Mouse (Mus musculus): ENCODE data around the gene Myo1g.

Myo1g gene

DNA sequence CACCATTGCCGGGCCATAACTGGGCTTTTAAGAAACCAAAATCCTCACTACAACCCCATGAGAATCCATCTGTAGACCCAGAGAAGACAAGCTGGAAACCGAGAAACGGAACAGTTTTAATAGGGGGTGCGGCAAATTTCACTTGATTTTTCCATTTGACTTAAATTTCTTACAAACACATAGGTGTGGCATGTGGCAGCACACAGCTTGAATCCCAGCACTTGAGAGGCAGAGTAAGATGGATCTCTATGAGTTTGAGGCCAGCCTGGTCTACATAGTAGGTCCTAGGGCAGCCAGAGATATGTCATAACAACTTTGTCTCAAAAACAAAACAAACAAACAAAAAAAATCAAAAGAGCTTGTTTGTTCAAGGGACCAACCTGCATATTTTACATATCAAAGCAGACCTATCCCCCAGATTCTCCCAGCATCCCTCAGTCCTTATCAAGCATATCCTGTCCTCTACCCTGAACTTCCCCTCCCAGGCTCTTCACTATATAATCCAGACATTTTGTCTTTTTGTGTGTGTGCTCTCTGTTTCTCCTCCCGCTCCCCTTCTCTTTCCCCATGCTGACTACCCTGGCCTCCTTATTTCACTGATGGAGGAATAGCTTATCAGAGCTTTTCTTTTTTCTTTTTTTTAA is 32.6 kb downstream of the Myo1g start:
- no peak for DNase-seq (ENCODE audit: low spot score in 2 of 2)

DNA sequence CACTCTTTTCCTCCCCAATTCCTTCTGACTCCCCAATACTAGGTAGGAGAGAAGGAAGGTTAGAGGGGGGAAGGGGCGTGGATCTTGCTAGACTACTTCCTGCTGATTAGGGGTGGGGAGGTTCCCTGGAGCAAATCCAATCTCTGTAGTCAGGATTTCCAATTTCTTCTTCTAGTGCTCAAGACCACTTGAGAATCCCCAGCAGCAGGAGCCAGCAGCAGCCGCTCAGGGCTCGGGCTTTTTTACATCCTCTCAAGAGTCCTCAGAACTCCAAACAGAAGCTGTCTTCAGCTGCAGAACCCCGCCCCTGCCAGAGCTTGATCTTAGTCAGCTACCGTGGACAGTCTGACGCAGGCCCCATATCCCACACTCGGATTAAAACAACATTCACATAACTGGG is 33.3 kb downstream of the Myo1g start:
- DNase-seq (ENCODE audit: low spot score in 2 of 2) = no peak

DNA sequence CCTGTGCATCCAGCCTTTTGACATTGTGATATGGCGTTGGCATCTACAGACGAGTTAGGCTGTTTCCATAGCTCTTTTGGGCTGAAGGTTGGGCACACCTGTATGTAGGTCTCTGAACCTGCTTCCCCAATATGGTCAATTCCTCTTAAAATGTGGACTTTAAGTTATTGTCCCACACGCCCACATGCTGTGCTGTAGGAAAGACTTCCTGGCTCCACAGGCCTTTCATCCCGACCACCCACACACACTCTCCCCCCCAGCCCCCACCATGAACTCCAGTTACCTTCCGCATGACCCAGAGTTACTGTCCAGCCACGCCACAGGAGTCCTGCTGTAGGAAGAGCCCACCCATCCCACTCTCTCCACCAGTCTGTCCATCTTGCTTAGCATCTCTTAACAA is 33.8 kb downstream of the Myo1g start:
- DNase-seq (ENCODE audit: low spot score in 2 of 2) = no peak

DNA sequence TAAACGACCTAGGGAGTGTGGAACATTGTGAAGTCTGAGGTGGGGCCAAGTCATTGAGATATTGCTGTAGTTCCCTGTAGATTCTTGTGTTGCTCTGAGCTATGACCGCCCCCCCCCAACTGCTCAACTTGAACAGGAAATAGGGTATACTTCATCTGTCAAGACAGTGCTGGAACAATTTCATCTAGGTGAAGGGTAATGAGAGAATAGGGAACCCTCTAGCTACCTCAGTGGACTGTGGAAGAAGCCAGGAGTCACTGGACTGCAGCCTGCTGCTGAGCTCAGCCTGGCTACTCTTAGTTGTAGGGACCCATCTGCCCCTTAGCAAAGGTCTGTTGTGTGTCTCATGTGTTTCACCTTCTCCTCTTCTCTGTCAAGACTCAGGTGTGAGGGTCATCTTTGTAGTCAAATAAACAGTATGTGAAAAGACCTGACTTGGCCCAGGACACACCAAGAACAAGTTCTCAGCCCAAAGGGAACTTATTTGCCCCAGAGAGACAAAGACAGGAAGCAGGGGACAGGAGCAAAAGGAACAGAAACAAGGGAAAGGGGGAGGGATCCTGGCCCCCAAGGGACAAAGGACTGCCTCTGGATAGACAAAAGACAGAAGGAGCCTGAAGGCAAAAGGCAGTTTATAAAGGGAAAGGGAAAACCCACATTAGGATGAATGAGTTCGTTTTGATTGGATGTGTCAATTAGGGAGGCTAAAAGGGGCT is 36.4 kb downstream of the Myo1g start:
- no peak for DNase-seq (ENCODE audit: low spot score in 2 of 2)

- DNase-seq (ENCODE audit: low spot score in 2 of 2) = no peak
Observed at GRCm38 (mm10) chr11:6483103-6483502, 37.7 kb downstream of the Myo1g start.

DNA sequence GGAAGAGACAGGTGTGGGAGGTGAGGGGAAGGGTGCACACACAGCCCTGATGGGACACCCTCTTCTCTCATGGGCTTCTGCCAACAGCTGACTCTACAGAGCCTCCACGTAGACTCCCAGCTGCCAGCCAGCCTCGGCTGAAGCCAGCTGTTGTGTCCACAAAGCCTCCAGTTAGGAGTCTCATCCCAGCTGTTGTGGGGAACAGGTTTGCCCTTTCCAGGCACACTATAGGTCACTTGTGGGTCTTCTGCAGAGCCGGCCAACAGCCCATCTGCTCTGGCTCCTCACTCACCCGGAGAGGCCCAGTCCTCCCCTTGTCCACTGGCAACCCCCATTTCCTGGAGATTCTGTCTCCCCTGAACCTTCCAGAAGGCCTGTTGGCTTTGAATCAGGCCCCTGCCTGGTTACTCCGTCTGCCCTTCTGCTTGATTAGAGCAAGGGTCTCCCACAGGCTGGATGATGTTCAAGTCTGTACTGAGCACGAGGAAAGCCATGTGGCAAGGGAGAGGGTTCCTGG is 39.0 kb downstream of the Myo1g start:
- DNase-seq (ENCODE audit: low spot score in 2 of 2) = no peak

GRCm38 (mm10) chr11:6480681-6481405 is 39.9 kb downstream of the Myo1g start:
- DNase-seq (ENCODE audit: low spot score in 2 of 2) = no peak

DNA sequence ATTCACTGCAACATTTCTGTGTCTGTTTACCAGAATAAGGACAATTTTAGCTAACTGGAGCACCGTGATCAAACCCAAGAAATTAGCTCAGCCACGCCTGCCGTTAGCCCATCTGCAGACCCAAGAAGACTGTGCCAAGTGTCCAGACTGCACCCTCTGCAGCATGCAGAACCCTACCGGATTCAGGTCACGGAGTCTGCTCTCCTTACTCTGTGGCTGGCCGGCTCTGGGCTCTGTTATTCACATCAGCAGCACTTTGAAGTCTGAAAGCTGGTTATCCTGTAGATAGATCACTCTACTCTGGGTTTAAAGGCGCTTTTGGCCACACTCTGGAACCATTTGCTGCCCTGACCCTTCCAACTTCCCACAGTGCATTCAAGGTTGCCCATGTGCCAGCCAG is 40.6 kb downstream of the Myo1g start:
- no peak for DNase-seq (ENCODE audit: low spot score in 2 of 2)

- no peak for DNase-seq (ENCODE audit: low spot score in 2 of 2)
Observed at GRCm38 (mm10) chr11:6479231-6479630, 41.5 kb downstream of the Myo1g start.

GRCm38 (mm10) chr11:6477350-6477749 is 43.4 kb downstream of the Myo1g start:
- DNase-seq (ENCODE audit: low spot score in 2 of 2) = no peak

DNA sequence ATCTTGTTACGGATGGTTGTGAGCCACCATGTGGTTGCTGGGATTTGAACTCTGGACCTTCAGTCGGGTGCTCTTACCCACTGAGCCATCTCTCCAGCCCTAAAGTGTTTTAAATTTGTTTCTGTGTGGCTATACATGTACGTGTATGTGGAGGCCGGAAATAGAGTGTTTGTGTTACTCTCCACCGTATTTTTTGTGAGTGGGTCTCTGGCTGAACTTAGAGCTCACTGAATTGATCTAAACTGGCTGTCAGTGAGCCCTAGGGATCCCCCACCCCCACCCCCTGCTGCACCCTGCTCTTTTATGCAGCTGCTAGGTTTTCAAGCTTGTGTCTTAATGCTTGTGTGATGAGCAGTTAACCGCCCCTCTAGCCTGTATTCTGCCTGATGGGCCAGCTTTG is 43.9 kb downstream of the Myo1g start:
- DNase-seq (ENCODE audit: low spot score in 2 of 2) = no peak

DNA sequence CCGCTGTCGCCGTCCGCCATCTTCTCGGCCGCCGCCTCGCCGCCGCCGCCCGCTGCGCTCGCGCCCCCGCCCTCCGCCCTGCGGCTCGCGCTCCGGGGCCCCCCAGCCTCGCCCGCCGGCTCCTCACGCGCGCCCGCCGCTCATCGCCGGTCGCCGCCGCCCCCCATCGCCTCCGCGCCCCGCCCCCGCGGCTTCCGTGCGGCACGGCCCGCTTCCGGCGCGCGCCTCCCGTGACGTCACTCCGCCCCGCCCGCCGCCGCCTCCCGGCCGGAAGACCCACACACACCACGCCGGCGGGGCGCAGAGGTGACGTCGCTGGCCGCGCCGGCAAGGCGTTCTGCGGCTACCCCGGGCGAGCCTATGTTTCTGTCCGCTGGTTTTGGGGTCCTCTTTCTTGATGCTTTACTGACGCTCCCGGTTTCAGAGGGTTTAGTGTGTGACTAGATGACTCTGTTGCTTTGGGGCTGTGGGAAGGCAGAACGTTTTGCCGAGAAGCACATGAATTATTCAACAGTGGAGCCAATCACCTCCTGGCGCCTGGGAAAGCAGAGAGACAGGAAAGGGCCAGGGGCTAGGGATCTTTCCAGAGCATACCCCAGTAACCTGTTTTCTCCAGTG is 44.8 kb downstream of the Myo1g start, which contains the start of gene Purb:
Gene Purb, minus strand, starts transcription at position 51 of the 618 bp plus-strand sequence.
- DNase-seq (ENCODE audit: low spot score in 2 of 2) = peak; percentile 88 to 90

DNA sequence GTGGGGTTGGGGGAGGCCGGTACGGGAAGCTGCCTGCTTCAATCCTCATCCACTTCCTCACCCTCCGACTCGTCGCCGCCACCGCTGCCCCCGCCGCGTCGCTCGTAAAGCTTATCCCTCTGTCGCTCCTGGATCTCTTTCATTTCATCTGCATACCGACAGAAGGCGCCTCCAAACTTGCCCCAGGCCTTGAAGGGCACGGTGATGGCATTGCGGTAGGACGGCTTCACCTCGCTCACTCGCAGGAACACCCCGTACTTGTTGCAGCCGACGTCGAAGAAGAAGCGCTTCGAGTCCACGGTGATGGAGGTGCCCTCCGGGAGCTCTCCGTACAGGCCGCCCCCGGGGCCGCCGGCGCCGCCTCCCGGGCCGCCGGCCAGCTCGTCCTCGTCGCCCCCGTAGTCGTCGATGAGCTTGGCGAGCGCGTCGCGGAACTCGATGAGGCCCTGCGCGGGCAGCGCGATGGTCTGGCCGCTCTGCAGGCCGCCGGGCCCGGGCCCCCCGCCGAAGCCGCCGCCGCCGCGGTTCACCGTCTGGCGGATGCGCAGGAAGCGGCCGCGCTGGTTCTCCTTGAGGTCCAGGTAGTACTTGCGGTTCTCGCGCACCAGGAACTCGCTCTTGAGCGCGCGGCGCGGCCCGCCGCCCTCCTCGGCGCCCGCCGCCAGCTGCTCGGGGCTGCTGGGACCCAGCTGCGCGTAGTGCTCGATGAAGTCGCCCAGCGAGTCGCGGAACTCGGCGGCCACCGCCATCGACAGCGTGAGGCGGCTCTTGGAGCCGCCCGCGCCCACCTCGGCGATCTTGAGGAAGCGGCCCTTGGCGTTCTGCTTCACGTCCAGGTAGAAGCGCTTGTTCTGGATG is 45.7 kb downstream of the Myo1g start:
- DNase-seq (ENCODE audit: low spot score in 2 of 2) = peak; percentile 38 to 40

- DNase-seq (ENCODE audit: low spot score in 2 of 2) = no peak
Observed at GRCm38 (mm10) chr11:6474381-6474780, 46.4 kb downstream of the Myo1g start.

- no peak for DNase-seq (ENCODE audit: low spot score in 2 of 2)
Observed at GRCm38 (mm10) chr11:6472076-6472475, 48.7 kb downstream of the Myo1g start.

DNA sequence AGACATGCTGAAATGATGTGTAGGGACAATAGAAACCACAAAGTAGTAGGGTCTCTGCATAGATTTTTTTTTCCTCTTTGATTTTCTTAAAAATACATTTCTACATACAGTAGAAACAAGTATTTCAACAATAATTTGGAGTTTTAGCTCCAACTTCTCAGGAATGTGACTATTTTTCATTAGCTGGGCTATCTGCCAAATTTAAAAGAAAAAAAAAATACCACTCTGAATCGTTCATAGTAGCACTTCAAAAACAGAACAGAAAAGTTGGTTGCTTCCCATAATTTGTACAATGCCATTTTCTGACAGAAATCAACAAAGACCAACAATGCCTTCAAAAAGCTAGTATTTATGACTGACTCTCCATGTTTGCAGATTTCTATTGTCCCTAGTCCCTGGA is 49.3 kb downstream of the Myo1g start:
- DNase-seq (ENCODE audit: low spot score in 2 of 2) = no peak

- no peak for DNase-seq (ENCODE audit: low spot score in 2 of 2)
Observed at GRCm38 (mm10) chr11:6471054-6471453, 49.7 kb downstream of the Myo1g start.

GRCm38 (mm10) chr11:6468541-6468940 is 52.2 kb downstream of the Myo1g start:
- DNase-seq (ENCODE audit: low spot score in 2 of 2) = peak in 1 of 2 experiments; percentile 28

DNA sequence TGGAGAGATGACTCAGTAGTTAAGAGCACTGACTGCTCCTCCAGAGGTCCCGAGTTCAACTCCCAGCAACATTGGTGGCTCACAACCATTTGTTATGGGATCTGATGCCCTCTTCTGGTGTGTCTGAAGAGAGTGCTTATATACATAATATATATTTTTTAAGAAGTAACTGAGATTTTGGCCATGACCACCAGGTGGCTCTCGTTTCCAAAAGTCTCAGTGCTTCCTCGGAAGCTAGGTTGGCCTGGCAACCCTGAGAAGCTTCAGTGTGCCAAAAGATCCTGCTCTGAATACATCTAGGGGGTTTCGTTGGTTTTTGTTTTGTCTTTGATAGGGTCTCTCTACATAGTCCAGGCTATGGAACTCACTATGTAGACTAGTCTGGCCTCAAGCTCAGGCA is 55.6 kb downstream of the Myo1g start:
- peak in 1 of 2 experiments; percentile 51 for DNase-seq (ENCODE audit: low spot score in 2 of 2)

DNA sequence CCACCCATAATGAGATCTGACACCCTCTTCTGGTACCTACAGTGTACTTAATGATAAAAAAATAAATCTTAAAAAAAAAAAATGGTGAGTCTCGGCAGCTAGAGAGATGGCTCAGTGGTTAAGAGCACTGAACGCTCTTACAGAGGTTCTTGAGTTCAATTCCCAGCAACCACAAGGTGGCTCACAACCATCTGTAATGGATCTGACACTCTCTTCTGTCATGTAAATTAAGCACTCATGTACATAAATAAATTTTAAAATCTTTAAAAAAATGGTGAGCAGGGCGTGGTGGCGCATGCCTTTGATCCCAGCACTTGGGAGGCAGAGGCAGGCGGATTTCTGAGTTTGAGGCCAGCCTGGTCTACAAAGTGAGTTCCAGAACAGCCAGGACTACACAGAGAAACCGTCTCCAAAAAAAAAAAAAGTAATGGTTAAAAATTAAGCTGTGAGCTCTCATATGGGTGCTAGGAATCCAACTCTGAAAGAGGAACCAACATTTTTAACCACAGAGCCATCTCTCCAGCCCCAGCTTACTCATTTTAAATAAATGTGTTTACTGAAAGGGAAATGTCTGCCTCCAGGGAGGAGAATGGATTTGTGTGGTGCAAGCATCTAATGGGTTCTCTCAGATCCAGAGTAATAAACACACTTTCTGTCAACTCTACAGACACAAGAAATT is 57.5 kb downstream of the Myo1g start:
- DNase-seq (ENCODE audit: low spot score in 2 of 2) = no peak

All from urinary bladder, postnatal 36 days (tissue).